Mouse (Mus musculus): ENCODE measurements around the gene Fzd5. TPM values are rescaled to one million over a fixed set of nuclear protein-coding genes. Genes with fewer than 3 reads are reported as not detected.
A peak's percentile ranks its signal among the peaks of the same experiment; 100 is the strongest.

The Fzd5 gene
- polyA plus RNA-seq, 1 experiment, result 8.3 TPM

- no peak overlapping the region for H3K27ac ChIP-seq (ENCODE audit: insufficient read depth, low read length)
Observed at GRCm38 (mm10) chr1:64754658-64755057, 17.1 kb upstream of the Fzd5 start.

DNA sequence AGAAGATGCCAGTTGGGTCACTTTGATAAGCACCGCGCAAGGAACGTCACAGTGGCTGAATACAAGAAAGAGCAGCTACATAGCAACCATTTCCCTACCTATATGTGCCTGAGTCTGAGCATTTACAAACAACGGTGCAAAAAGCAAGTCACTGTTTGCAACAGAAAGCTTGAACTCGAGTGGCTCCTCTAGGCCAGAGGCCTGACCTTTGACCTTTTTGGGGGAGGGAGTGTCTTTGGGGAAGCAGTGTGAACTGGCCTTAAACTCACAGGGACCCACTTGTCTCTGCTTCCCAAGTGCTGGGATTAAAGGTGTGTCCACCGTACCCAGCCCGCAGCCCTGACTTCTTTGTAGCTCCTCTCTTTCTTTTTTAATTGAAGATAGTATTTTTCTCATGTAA is 16.1 kb upstream of the Fzd5 start:
- TF ChIP-seq POLR2A (IDR thresholded peaks at IDR 0.05; ENCODE audit: low read depth, low read length) (no peak), CTCF (IDR thresholded peaks at IDR 0.05; ENCODE audit: borderline replicate concordance, insufficient read depth, low read length) (no peak)
- H3K27ac ChIP-seq (ENCODE audit: insufficient read depth, low read length), result no peak overlapping the region

More at GRCm38 (mm10) chr1:64754658-64755057, 17.1 kb upstream of the Fzd5 start:
- H3K4me3 ChIP-seq (ENCODE audit: insufficient read depth, low read length), result no peak overlapping the region
- H3K4me1 ChIP-seq (ENCODE audit: control insufficient read depth, insufficient read depth, low read length), result peaks cover 3% of the 10 kb centered on the region; the same call in 1 of the 2 replicates
- no peak for TF ChIP-seq CTCF (IDR thresholded peaks at IDR 0.05; ENCODE audit: borderline replicate concordance, insufficient read depth, low read length)
- no peak for TF ChIP-seq POLR2A (IDR thresholded peaks at IDR 0.05; ENCODE audit: low read depth, low read length)

DNA sequence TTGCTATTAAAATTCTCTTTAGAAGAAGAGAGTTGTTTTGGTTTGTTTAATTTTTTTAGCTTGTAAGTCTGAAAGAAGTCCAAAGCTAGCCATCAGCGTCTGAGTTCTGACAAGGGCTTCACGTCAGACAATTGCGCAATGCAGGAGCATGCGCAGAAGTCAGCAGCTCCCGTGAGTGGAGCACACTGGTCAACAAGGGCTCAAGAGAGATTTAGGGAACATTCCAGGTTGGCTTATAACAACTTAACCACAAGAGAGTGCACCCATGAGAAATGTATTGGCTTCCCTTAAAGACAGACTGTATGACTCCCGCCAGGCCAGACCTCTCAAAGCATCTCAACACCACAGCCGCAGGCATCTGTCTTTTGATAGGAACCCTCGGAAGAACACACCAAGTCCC is 15.6 kb upstream of the Fzd5 start:
- Histone ChIP-seq H3K4me1 (ENCODE audit: control insufficient read depth, insufficient read depth, low read length) (peaks cover 3% of the 10 kb centered on the region; the same call in 1 of the 2 replicates), H3K27ac (ENCODE audit: insufficient read depth, low read length) (no peak overlapping the region), H3K4me3 (ENCODE audit: insufficient read depth, low read length) (no peak overlapping the region)
- TF ChIP-seq POLR2A (IDR thresholded peaks at IDR 0.05; ENCODE audit: low read depth, low read length), result no peak
- no peak for TF ChIP-seq CTCF (IDR thresholded peaks at IDR 0.05; ENCODE audit: borderline replicate concordance, insufficient read depth, low read length)

More for the DNA sequence above, 16.1 kb upstream of the Fzd5 start:
- Histone ChIP-seq H3K4me1 (ENCODE audit: control insufficient read depth, insufficient read depth, low read length) (peaks cover 3% of the 10 kb centered on the region; the same call in 1 of the 2 replicates), H3K4me3 (ENCODE audit: insufficient read depth, low read length) (no peak overlapping the region)

- TF ChIP-seq CTCF (IDR thresholded peaks at IDR 0.05; ENCODE audit: borderline replicate concordance, insufficient read depth, low read length) (no peak), POLR2A (IDR thresholded peaks at IDR 0.05; ENCODE audit: low read depth, low read length) (no peak)
- Histone ChIP-seq H3K4me3 (ENCODE audit: insufficient read depth, low read length) (no peak overlapping the region), H3K4me1 (ENCODE audit: control insufficient read depth, insufficient read depth, low read length) (no peaks in the 10 kb centered on the region), H3K27ac (ENCODE audit: insufficient read depth, low read length) (no peak overlapping the region)
Observed at GRCm38 (mm10) chr1:64744616-64745015, 7.1 kb upstream of the Fzd5 start.

DNA sequence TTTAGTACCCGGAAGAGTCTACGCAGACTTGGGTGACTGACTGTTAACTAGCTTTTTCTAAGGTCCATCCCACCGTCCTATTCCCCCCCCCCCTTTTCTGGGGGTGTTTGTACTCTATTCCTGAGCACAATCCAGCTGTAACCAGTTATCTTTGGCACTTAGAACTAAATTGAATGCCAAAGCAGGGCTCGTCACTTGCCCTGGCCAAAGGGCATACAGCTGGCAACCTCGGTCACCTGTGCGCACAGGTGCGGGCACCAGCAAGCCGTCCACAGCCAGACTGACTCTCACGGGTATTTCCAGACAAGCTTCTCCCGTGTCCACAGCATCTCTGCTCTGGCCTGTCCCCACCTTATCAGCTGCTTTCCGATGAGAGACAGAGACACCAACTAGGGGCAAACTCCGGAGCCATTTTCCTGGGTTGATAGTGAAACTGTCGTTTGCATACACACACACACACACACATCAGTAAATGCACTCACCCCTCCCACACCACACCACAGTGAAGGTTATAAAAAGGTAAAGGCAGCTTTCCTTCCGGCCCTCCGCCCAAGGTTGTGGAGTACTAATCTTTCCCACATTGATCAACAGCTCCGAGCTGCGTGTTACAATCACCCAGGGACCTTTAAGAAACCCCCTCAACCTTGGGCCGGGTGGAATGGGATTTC is 5.3 kb upstream of the Fzd5 start:
- TF ChIP-seq CTCF (IDR thresholded peaks at IDR 0.05; ENCODE audit: borderline replicate concordance, insufficient read depth, low read length) (no peak), POLR2A (IDR thresholded peaks at IDR 0.05; ENCODE audit: low read depth, low read length) (no peak)
- Histone ChIP-seq H3K27ac (ENCODE audit: insufficient read depth, low read length) (no peak overlapping the region), H3K4me1 (ENCODE audit: control insufficient read depth, insufficient read depth, low read length) (no peaks in the 10 kb centered on the region), H3K4me3 (ENCODE audit: insufficient read depth, low read length) (no peak overlapping the region)

DNA sequence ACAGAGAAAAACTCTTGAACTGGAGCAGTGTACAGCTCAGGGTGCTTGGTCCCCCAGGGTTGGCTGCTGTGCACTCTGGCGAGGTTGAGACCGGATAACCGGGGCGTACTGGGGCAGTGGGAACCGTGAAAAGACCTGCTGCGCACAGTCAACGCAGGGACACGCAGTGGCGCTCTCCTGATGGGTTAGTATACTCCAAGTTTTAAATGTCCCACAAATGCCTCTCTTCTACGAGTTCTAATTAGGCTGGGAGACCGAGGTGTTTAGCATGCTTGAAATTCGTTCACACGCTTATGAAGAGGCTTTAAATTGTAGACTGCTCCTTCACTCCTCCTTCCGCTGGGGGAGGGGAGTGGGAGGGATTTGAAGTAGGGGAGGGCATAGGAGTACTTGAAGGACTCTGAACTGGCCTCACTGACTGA is 1.1 kb upstream of the Fzd5 start:
- H3K27ac ChIP-seq (ENCODE audit: insufficient read depth, low read length), result no peak overlapping the region
- TF ChIP-seq POLR2A (IDR thresholded peaks at IDR 0.05; ENCODE audit: low read depth, low read length), result no peak
- TF ChIP-seq CTCF (IDR thresholded peaks at IDR 0.05; ENCODE audit: borderline replicate concordance, insufficient read depth, low read length), result peak; percentile 12; the same call in 1 of the 2 replicates
- H3K4me1 ChIP-seq (ENCODE audit: control insufficient read depth, insufficient read depth, low read length), result 0 out of 2 replicates have a peak, but pooled peaks cover 6% of the 10 kb centered on the region
- peak overlapping the region; percentile 47 for H3K4me3 ChIP-seq (ENCODE audit: insufficient read depth, low read length)

DNA sequence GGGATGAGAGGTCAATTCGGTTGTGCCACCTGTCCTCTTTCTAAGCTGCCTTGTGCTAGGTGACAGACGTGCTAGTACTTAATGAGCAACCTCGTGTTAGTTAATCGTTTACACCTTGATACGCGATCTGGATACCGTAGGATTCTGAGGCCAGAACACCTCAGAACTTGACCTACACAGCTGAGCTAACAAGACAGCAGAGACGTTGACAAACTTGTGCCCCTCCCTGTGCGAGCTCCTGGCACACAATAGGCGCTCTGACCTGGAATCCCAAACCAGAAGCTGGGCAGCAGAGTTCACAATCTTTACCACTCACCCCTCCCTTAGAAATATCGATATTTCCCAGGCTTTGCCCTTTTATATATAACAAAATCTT is 617 bp upstream of the Fzd5 start:
- peak overlapping the region; percentile 47 for H3K4me3 ChIP-seq (ENCODE audit: insufficient read depth, low read length)
- H3K27ac ChIP-seq (ENCODE audit: insufficient read depth, low read length), result no peak overlapping the region
- 0 out of 2 replicates have a peak, but pooled peaks cover 10% of the 10 kb centered on the region for H3K4me1 ChIP-seq (ENCODE audit: control insufficient read depth, insufficient read depth, low read length)
- TF ChIP-seq CTCF (IDR thresholded peaks at IDR 0.05; ENCODE audit: borderline replicate concordance, insufficient read depth, low read length), result no peak
- TF ChIP-seq POLR2A (IDR thresholded peaks at IDR 0.05; ENCODE audit: low read depth, low read length), result no peak

GRCm38 (mm10) chr1:64736681-64737501 is 660 bp downstream of the Fzd5 start:
- H3K27ac ChIP-seq (ENCODE audit: insufficient read depth, low read length), result peak overlapping the region; percentile 44
- peak overlapping the region; percentile 85 for H3K4me3 ChIP-seq (ENCODE audit: insufficient read depth, low read length)
- no peak for TF ChIP-seq POLR2A (IDR thresholded peaks at IDR 0.05; ENCODE audit: low read depth, low read length)
- TF ChIP-seq CTCF (IDR thresholded peaks at IDR 0.05; ENCODE audit: borderline replicate concordance, insufficient read depth, low read length), result no peak
- 0 out of 2 replicates have a peak, but pooled peaks cover 10% of the 10 kb centered on the region for H3K4me1 ChIP-seq (ENCODE audit: control insufficient read depth, insufficient read depth, low read length)

GRCm38 (mm10) chr1:64735781-64736680 is 1.5 kb downstream of the Fzd5 start:
- peak overlapping the region; percentile 20 for H3K27ac ChIP-seq (ENCODE audit: insufficient read depth, low read length)

More at GRCm38 (mm10) chr1:64735781-64736680, 1.5 kb downstream of the Fzd5 start:
- no peak for TF ChIP-seq POLR2A (IDR thresholded peaks at IDR 0.05; ENCODE audit: low read depth, low read length)
- peak; percentile 38; the same call in 1 of the 2 replicates for TF ChIP-seq CTCF (IDR thresholded peaks at IDR 0.05; ENCODE audit: borderline replicate concordance, insufficient read depth, low read length)
- H3K4me1 ChIP-seq (ENCODE audit: control insufficient read depth, insufficient read depth, low read length), result 0 out of 2 replicates have a peak, but pooled peaks cover 10% of the 10 kb centered on the region
- H3K4me3 ChIP-seq (ENCODE audit: insufficient read depth, low read length), result peak overlapping the region; percentile 85
